Mouse (Mus musculus) spleen, adult 18-20 months (tissue): ENCODE measurements around the gene Dlgap4.

ENCODE experiments used
- DNase-seq, 2 experiments: peaks; one replicate each; pipeline ENCODE4 v3.0.0; 2022; ENCODE audit warnings: mixed read lengths in 2 of 2

Dlgap4 gene

GRCm38 (mm10) chr2:156811556-156811955 is 198.1 kb downstream of the Dlgap4 start:
- DNase-seq, result no peak
